Mouse (Mus musculus): Measurements from ENCODE around the gene Tmco5b. TPM values are rescaled to one million over a fixed set of nuclear protein-coding genes. Genes with fewer than 3 reads are reported as not detected.

Gene Tmco5b
- not detected in 2 replicates for polyA plus RNA-seq (2016; fragmentation: Nextera tagmentation; extraction: Ambion mirVana)

DNA sequence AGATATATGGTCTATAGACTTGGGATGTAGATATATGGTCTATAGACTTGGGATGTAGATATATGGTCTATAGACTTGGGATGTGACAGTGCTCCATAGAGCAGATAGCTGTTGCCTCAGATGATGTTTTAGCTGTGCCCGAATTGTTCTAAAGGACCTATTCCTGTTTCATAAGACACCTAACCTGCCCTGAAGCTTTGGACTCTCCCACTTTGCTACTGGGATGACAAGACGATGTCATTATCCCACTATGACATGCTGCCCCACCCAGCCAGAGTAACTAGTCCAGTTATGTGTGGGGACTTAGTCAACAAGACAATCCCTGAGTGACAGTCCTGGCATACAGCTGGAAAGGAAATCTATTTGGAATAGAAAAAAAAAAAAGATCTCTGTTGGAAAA lies at the start of gene Tmco5b:
Gene Tmco5b, plus strand, starts transcription at position 301 of the 400 bp plus-strand sequence.
- no peak within 1 kb of the TSS for H3K27ac ChIP-seq
- ATAC-seq (ENCODE audit: insufficient number of reproducible peaks, insufficient read depth, low FRiP score, low TSS enrichment), result no peak
- 89% methylated on average over 2 of the region's 2 CpGs for WGBS

DNA sequence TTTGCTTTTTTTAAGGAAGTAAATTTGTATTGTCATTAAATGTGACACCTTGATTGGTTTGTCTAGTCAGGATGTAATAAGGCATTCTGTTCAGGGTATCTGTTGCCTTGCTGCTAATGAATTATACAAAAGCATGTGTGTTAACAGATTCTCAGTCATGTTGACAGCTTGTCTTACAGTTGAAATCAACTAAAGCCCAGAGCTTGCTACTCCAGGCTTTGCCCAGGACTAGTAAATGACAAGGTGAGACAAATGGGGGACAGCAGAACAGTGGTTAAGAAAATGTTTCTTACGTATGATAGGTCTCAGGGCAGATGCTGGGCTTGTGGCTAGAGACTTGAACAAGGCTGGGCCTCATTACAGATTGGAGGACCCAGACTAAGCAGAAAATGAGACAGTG lies 48.5 kb upstream of the Tmco5b start:
- H3K9ac ChIP-seq, result no peak overlapping the region
- H3K9me3 ChIP-seq, result no peaks in the 10 kb centered on the region
- H3K36me3 ChIP-seq, result no peaks in the 10 kb centered on the region
- no peak overlapping the region for H3K27ac ChIP-seq
- 76% methylated on average over 1 of the region's 1 CpGs for WGBS
- H3K27me3 ChIP-seq, result no peaks in the 10 kb centered on the region
- no peak overlapping the region for H3K4me3 ChIP-seq
- no peak overlapping the region for H3K4me2 ChIP-seq (replicated peaks)
- no peaks in the 10 kb centered on the region for H3K4me1 ChIP-seq
- ATAC-seq (ENCODE audit: insufficient number of reproducible peaks, insufficient read depth, low FRiP score, low TSS enrichment), result no peak

More for the DNA sequence above, at the start of gene Tmco5b:
- H3K9ac ChIP-seq, result no peak within 1 kb of the TSS
- H3K4me3 ChIP-seq, result no peak within 1 kb of the TSS
- no peak within 1 kb of the TSS for H3K4me2 ChIP-seq (replicated peaks)
- H3K27me3 ChIP-seq, result no peaks in the 10 kb centered on the region
- no peaks in the 10 kb centered on the region for H3K4me1 ChIP-seq
- H3K9me3 ChIP-seq, result no peaks in the 10 kb centered on the region
- no peaks in the 10 kb centered on the region for H3K36me3 ChIP-seq

DNA sequence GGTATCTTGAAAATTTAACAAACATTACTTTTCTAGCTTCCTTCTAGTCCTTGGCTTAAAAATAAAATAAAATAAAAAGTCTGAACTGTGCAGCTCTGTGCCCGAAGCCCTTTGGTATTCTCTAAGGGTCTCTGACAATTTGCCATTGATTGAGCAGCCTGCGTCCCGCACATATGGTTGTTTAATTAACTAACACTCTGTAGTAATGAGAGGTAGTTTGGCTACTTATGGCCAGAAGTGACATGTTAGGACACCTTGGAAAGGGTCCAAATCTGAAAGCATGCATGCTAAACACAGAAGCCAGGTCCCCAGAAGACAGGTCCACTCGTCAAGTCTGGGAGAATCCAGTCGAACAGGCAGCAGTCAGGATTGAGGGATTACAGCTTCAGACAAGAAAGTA lies 46.7 kb upstream of the Tmco5b start:
- Histone ChIP-seq H3K27ac (no peak overlapping the region), H3K9me3 (no peaks in the 10 kb centered on the region), H3K4me1 (no peaks in the 10 kb centered on the region), H3K4me3 (no peak overlapping the region), H3K36me3 (no peaks in the 10 kb centered on the region), H3K27me3 (no peaks in the 10 kb centered on the region), H3K4me2 (replicated peaks) (no peak overlapping the region), H3K9ac (no peak overlapping the region)
- ATAC-seq (ENCODE audit: insufficient number of reproducible peaks, insufficient read depth, low FRiP score, low TSS enrichment), result no peak
- WGBS, result 58% methylated on average over 5 of the region's 5 CpGs

DNA sequence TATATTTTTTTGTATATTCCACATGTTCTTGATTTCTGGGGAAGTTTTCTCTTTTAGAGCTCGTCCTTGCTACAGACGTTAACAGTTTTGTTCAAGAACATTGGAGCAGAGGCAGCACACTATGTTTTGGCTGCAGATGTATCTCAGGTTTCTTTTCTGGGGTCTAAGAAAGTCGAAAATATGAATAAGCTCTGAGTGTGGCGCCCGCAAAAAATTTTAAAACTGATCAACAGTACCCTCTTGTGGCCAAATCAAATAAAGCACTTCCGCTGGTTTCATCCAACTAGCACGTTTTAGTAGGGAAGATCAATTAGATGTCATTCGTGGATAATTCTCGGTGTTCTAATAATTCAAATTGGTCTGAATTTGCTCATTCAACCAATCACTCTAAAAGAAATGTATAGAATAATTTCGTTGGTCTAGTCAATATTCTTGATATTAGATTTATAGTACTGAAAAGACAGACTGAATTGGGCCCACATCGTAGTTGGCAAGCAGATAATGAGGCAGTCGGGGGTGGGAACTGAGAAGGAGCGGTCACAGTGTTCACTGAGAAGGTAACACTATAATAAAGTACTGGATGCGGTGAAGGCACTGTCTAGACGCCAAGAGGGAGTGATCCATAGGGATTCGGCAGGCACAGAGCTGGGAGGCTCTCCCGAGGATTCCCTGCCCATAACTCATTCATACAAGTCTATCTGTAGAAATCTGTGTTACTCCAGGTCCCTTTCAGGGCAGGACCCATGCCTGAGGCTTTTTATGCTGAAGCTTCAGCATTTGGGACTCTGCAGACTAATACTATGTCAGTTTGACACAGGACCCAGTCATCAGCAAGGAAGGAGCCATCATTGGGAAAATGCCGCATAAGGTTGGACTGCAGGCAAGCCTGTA lies 17.1 kb downstream of the Tmco5b start:
- Histone ChIP-seq H3K27ac (no peak overlapping the region), H3K4me1 (no peaks in the 10 kb centered on the region), H3K9me3 (no peaks in the 10 kb centered on the region), H3K4me2 (replicated peaks) (no peak overlapping the region), H3K36me3 (no peaks in the 10 kb centered on the region), H3K27me3 (no peaks in the 10 kb centered on the region), H3K9ac (no peak overlapping the region), H3K4me3 (no peak overlapping the region)
- WGBS, result 40% methylated on average over 18 of the region's 18 CpGs
- ATAC-seq (ENCODE audit: insufficient number of reproducible peaks, insufficient read depth, low FRiP score, low TSS enrichment), result peak; percentile 47; the same call in 1 of the 2 replicates

DNA sequence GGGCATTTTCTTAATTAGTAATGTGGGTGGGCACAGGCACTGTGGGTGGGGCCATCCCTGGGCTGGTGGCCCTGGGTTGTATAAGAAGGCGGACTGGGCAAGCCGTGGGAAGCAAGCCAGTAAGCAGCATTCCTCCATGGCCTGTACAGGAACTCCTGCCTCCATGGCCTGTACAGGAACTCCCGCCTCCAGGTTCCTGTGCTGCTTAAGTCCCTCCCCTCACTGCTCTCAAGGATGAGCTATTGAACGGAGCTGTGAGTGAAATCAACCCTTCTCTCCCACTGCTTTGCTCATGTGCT lies 17.7 kb downstream of the Tmco5b start:
- H3K9me3 ChIP-seq, result no peaks in the 10 kb centered on the region
- peak; percentile 77 for ATAC-seq (ENCODE audit: insufficient number of reproducible peaks, insufficient read depth, low FRiP score, low TSS enrichment)
- H3K4me2 ChIP-seq (replicated peaks), result no peak overlapping the region
- no peaks in the 10 kb centered on the region for H3K36me3 ChIP-seq
- H3K27me3 ChIP-seq, result no peaks in the 10 kb centered on the region
- no peak overlapping the region for H3K4me3 ChIP-seq
- H3K9ac ChIP-seq, result no peak overlapping the region
- 66% methylated on average over 4 of the region's 4 CpGs for WGBS
- H3K27ac ChIP-seq, result no peak overlapping the region
- H3K4me1 ChIP-seq, result no peaks in the 10 kb centered on the region

DNA sequence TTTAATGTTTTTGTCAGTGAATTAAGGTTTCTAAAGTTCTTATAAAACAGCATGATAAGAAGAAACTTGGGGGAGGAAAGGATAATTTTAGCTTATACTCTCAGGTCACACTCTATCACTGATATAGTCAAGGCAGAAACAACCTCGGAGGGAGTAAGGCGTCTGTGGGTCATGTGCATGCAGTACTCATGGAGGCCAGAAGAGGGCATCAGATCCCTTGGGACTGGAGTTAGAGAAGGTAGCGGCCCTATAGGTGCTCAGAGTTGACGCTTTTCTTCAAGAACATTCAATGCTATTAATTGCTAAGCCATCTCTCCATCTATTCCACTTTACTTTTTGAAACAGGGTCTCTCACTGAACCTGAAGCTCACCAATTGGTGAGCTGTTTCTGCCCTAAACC lies 19.8 kb downstream of the Tmco5b start:
- no peak overlapping the region for H3K4me2 ChIP-seq (replicated peaks)
- WGBS, result 14% methylated on average over 4 of the region's 4 CpGs
- no peaks in the 10 kb centered on the region for H3K4me1 ChIP-seq
- no peaks in the 10 kb centered on the region for H3K36me3 ChIP-seq
- no peaks in the 10 kb centered on the region for H3K9me3 ChIP-seq
- no peak overlapping the region for H3K27ac ChIP-seq
- H3K4me3 ChIP-seq, result no peak overlapping the region
- 0 out of 2 replicates have a peak, but pooled peaks have one; percentile 56 for ATAC-seq (ENCODE audit: insufficient number of reproducible peaks, insufficient read depth, low FRiP score, low TSS enrichment)
- H3K9ac ChIP-seq, result no peak overlapping the region
- H3K27me3 ChIP-seq, result no peaks in the 10 kb centered on the region

DNA sequence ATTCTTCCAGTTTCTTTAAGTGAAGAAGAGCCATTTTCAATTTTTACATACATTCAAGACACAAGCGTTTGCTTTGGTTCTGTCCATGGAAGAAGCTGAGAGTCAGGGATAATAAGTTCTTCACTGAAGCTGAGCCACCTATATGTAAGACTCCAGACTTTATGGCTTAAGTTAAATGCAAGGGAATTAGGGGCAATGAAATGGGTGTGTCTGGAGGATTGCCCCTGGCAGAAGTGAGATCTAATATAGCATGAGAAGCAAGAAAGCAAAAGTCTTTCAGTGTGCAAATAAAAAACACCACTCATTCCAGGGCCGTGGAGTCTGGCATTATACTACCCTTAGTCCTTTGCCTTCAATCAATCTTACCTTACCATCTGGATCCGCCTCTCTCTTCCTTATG lies 25.7 kb downstream of the Tmco5b start:
- WGBS, result 81% methylated on average over 3 of the region's 3 CpGs
- no peaks in the 10 kb centered on the region for H3K27me3 ChIP-seq
- H3K36me3 ChIP-seq, result no peaks in the 10 kb centered on the region
- H3K4me2 ChIP-seq (replicated peaks), result no peak overlapping the region
- no peaks in the 10 kb centered on the region for H3K9me3 ChIP-seq
- H3K27ac ChIP-seq, result no peak overlapping the region
- no peaks in the 10 kb centered on the region for H3K4me1 ChIP-seq
- no peak overlapping the region for H3K4me3 ChIP-seq
- ATAC-seq (ENCODE audit: insufficient number of reproducible peaks, insufficient read depth, low FRiP score, low TSS enrichment), result no peak
- H3K9ac ChIP-seq, result no peak overlapping the region

DNA sequence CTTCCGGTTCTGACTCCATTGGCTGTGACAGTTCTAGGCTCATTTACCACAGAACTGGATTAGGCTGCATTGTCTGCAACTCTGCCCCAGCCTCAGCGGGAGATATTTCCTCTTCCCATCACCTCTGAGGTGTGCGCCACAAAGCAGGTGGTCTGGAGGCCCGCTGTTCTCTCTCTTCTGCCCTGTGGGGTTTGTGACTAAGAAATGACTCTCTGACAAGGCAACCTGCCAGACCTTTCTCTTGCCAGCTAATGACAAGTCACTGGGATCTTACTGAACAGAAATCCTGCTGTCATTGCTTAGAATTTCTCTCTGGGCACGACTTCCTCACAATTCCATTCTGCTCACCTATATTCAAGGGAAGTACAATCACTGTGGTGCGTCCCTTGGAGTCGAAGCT lies 37.5 kb downstream of the Tmco5b start:
- no peaks in the 10 kb centered on the region for H3K27me3 ChIP-seq
- ATAC-seq (ENCODE audit: insufficient number of reproducible peaks, insufficient read depth, low FRiP score, low TSS enrichment), result no peak
- no peaks in the 10 kb centered on the region for H3K4me1 ChIP-seq
- no peaks in the 10 kb centered on the region for H3K36me3 ChIP-seq
- no peak overlapping the region for H3K4me3 ChIP-seq
- H3K9ac ChIP-seq, result no peak overlapping the region
- no peak overlapping the region for H3K27ac ChIP-seq
- H3K4me2 ChIP-seq (replicated peaks), result no peak overlapping the region
- 33% methylated on average over 7 of the region's 7 CpGs for WGBS
- H3K9me3 ChIP-seq, result no peaks in the 10 kb centered on the region

DNA sequence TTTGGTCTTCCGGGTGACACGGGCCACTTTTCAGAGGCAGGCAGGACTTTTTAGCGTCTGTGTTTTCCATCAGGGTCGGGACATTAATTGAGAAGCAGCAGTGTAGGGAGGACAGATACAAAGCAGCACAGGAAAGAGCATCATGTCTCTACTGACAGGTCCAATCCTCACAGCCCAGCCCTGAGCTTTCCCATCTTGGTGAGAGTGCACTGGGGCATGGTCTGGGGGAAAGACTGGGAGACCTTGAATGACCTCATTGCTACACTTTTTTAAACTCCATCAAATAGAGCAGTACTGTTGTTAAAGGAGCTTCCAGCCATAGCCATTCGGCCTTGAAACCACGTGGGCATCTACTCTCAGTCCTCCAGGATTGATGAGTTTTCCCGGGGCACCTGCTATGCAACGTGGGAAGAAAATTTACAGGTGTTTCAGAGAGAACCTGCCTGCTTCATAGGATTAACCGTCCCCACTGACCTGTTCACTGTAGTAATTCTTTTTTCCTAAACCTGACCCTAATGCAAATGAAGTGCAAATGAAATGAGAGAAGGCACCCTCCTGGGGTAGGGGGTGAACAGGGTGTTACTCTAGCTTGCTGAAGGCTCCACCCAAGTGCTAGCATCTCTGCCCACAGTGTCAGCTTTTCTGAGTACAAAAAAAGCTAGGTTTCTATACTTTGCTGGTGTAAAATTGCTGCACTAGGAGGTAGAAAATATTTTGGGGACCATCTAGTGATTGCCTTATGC lies 48.4 kb downstream of the Tmco5b start:
- Histone ChIP-seq H3K9me3 (no peaks in the 10 kb centered on the region), H3K9ac (no peak overlapping the region), H3K4me1 (no peaks in the 10 kb centered on the region), H3K27ac (no peak overlapping the region), H3K4me3 (no peak overlapping the region), H3K27me3 (peaks cover 3% of the 10 kb centered on the region; the same call in 1 of the 2 replicates), H3K4me2 (replicated peaks) (no peak overlapping the region), H3K36me3 (no peaks in the 10 kb centered on the region)
- 52% methylated on average over 9 of the region's 9 CpGs for WGBS
- no peak for ATAC-seq (ENCODE audit: insufficient number of reproducible peaks, insufficient read depth, low FRiP score, low TSS enrichment)

DNA sequence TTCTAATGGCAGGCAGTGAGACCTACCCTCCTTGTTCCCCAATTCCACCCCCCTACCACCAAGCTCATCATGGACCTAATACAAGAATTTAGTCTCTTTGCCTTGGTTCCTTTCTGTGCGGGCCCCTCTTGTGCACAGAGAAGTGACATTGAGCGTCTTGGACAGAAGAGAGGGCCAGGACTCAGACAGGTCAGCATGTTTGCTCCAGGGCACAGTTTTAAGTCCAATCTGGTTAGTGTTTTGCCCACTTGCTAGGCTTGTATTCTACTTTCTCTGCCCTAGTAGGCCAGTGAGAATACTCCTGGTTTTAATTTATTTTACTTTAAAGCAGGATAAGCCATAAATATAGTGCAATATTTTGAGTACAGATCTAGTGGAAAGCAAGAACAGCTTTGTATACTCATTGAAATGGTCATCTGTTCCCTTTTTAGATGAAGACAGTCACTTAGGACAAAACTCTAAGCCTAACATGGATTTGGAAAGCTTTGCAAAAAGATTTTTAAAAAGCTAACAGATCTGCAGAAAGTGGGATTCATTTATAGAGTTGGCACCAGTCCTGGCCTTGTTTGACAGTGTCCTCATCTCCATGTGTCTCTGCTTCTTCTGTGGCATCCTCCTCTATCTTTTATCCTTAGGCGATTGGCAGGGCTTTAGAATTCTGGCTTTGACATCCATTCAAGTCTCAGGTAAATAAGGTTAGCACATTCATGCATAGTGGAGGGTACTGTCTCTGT lies 50.2 kb downstream of the Tmco5b start:
- Histone ChIP-seq H3K4me2 (replicated peaks) (no peak overlapping the region), H3K27ac (no peak overlapping the region), H3K9ac (no peak overlapping the region), H3K36me3 (no peaks in the 10 kb centered on the region), H3K4me3 (no peak overlapping the region), H3K27me3 (no peaks in the 10 kb centered on the region), H3K4me1 (no peaks in the 10 kb centered on the region), H3K9me3 (no peaks in the 10 kb centered on the region)
- WGBS, result 72% methylated on average over 3 of the region's 3 CpGs
- ATAC-seq (ENCODE audit: insufficient number of reproducible peaks, insufficient read depth, low FRiP score, low TSS enrichment), result no peak

DNA sequence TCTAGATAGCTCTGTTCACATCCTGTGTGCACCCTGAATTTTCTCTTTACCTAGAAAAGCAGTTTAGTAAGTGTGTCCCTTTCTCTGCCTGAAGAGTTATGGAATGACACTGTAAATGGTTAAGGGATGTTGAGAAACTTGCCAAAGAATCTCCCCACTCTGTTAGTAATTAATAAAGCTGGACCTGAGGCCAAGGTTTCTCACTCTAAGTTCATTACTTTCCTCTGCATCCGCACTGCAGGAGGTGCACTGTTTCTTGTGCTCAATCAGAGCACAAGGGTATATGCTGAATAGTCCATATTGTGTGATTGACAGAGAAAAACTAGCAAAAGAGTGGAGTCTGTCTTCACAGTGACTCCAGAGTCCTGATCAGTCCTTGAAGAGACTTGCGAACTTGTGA lies 59.0 kb downstream of the Tmco5b start:
- Histone ChIP-seq H3K9ac (no peak overlapping the region), H3K36me3 (no peaks in the 10 kb centered on the region), H3K27ac (no peak overlapping the region), H3K9me3 (no peaks in the 10 kb centered on the region), H3K4me1 (no peaks in the 10 kb centered on the region), H3K4me3 (no peak overlapping the region), H3K27me3 (no peaks in the 10 kb centered on the region), H3K4me2 (replicated peaks) (no peak overlapping the region)
- WGBS, result 86% methylated on average over 2 of the region's 2 CpGs
- no peak for ATAC-seq (ENCODE audit: insufficient number of reproducible peaks, insufficient read depth, low FRiP score, low TSS enrichment)

All from embryonic facial prominence, embryonic 12.5 days (tissue).